Comparison of ENCODE assay signal across 8 mouse cellular contexts in the genomic region with DNA sequence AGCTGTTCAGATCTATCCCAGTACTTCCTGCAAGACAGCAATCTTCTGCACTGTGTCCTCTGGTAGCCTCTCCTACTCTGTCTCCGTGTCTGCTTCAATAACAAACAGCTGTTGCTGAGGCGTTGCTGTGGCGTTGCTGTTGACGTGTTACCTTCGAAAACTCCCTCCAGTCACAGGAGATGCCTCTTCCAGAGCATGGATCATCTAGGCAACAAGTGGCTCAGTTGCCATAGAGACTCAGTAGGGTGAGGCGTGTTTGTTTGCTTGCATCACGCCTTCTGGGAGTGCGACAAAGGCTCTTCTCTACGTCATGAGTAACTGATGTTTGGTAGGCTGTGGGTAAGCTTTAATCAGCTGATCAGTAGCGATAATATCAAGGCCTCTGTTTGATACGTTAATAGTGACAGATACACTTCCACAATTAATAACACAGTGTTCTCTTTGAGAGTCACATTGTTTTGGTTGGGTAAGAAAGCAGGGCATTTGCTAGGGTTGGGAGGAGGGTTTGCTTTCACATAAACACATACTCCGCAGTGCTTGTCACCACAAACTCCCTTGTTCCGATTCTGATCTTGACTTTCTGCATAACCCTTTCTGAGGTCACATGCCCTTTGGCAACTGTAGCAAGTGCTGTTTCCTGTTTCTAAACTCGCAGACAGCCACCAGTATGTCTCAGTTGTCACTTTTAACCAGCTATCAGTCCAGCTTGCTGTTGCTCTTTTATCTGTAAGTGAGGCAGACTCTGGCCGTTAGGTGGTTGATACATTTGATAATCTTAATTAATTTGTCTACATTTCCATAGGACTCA. TPM values are rescaled to one million over a fixed set of nuclear protein-coding genes. Genes with fewer than 3 reads are reported as not detected.
DNase-seq lines count a peak whose midpoint lies in the region; ATAC-seq and TF ChIP-seq lines count a peak whose summit lies in the region.
"Had no signal": no experiment of that assay in that cellular context is flagged by ENCODE, and none has a peak within 500 bp of the region (broad histone marks: within the 10 kb centered on the region; RNA-seq: fewer than 3 reads in every experiment).

No protein-coding gene starts in this region.

- peak; percentile 88 for ATAC-seq in lung, postnatal 0 days
- ATAC-seq in stomach, embryonic 14.5 days (ENCODE audit: insufficient number of reproducible peaks, insufficient read depth, low FRiP score, low read depth): 0 out of 2 replicates have a peak, but pooled peaks have one; percentile 56

- H3K4me2 ChIP-seq in lung, postnatal 0 days (replicated peaks; ENCODE audit: low read depth, low read length): no peak overlapping the region
- H3K4me2 ChIP-seq in stomach, embryonic 14.5 days (replicated peaks; ENCODE audit: low read depth, low read length): no peak overlapping the region
- H3K4me2 ChIP-seq: neural tube, embryonic 13.5 days had no signal

- no peak overlapping the region for H3K9ac ChIP-seq in lung, postnatal 0 days (replicated peaks; ENCODE audit: low read depth)
- no peak overlapping the region for H3K9ac ChIP-seq in stomach, embryonic 14.5 days (replicated peaks; ENCODE audit: low read depth, low read length)
- H3K9ac ChIP-seq: neural tube, embryonic 13.5 days had no signal

- H3K4me3 ChIP-seq in lung, postnatal 0 days (ENCODE audit: low read depth, low read length): no peak overlapping the region
- no peak overlapping the region for H3K4me3 ChIP-seq in stomach, embryonic 14.5 days (ENCODE audit: low read depth, low read length)
- H3K4me3 ChIP-seq: neural tube, embryonic 13.5 days had no signal

- TF ChIP-seq EP300 in lung, postnatal 0 days (IDR thresholded peaks at IDR 0.05): peak; percentile 55

- WGBS in lung, postnatal 0 days: 28% methylated on average over 15 of the region's 15 CpGs
- whole genome bisulfite sequencing in stomach, embryonic 14.5 days: 42% methylated on average over 15 of the region's 15 CpGs

- no peaks in the 10 kb centered on the region for H3K36me3 ChIP-seq in lung, postnatal 0 days (ENCODE audit: insufficient read depth, low read length)
- H3K36me3 ChIP-seq in stomach, embryonic 14.5 days (ENCODE audit: control insufficient read depth, insufficient read depth, low read length): no peaks in the 10 kb centered on the region
- H3K36me3 ChIP-seq: neural tube, embryonic 13.5 days had no signal

- H3K27me3 ChIP-seq in lung, postnatal 0 days (replicated peaks; ENCODE audit: insufficient read depth, low read length): no peaks in the 10 kb centered on the region
- H3K27me3 ChIP-seq in stomach, embryonic 14.5 days (ENCODE audit: control insufficient read depth, insufficient read depth, low read length): no peaks in the 10 kb centered on the region
- H3K27me3 ChIP-seq: neural tube, embryonic 13.5 days had no signal

- peak; percentile 16 for DNase-seq in retina, postnatal 1 day
- DNase-seq in retina, embryonic 14.5 days (ENCODE audit: low spot score): no peak
- peak; percentile 2 for DNase-seq in embryo, embryonic 11 days
- DNase-seq in heart, postnatal 36 days: peak; percentile 26 to 42
- DNase-seq in lung, postnatal 0 days (ENCODE audit: low spot score): peak; percentile 81
- no peak for DNase-seq in cerebellum, postnatal 14 days

- intact Hi-C loops in heart, postnatal 36 days (cut with DNase I): no loop called here

- no peak for TF ChIP-seq CTCF in lung, postnatal 0 days (IDR thresholded peaks at IDR 0.05)

- H3K9me3 ChIP-seq in lung, postnatal 0 days (ENCODE audit: low read length): no peaks in the 10 kb centered on the region
- no peaks in the 10 kb centered on the region for H3K9me3 ChIP-seq in stomach, embryonic 14.5 days (ENCODE audit: control insufficient read depth, low read depth, low read length)
- H3K9me3 ChIP-seq: neural tube, embryonic 13.5 days had no signal

- no peaks in the 10 kb centered on the region for H3K4me1 ChIP-seq in lung, postnatal 0 days (ENCODE audit: insufficient read depth, low read depth, low read length)
- no peaks in the 10 kb centered on the region for H3K4me1 ChIP-seq in stomach, embryonic 14.5 days (ENCODE audit: control insufficient read depth, insufficient read depth, low read length)
- H3K4me1 ChIP-seq: neural tube, embryonic 13.5 days had no signal

- H3K27ac ChIP-seq in lung, postnatal 0 days (ENCODE audit: low read length): peak overlapping the region; percentile 23; the same call in 1 of the 2 replicates
- no peak overlapping the region for H3K27ac ChIP-seq in stomach, embryonic 14.5 days (ENCODE audit: low read length)
- H3K27ac ChIP-seq: neural tube, embryonic 13.5 days had no signal

RNA-seq across cellular contexts. Expression of a gene that starts 46.8 kb away (rescaled TPM):
- 1 to 10 TPM; 2.1 to 2.7 TPM for total RNA-seq in heart, postnatal 36 days (2021)
- 4.9 and 9.5 TPM in 2 replicates for polyA plus RNA-seq in lung, postnatal 0 days (2015; fragmentation: Nextera tagmentation; extraction: Ambion mirVana)
- 2.8 and 3.0 TPM in 2 replicates for polyA plus RNA-seq in stomach, embryonic 14.5 days (2014; fragmentation: Nextera tagmentation; extraction: Ambion mirVana)

Comparison
In these comparisons a context has a peak if more than half of its experiments do, and no peak if none do; other contexts are left out.
1. DNase-seq: peak in retina, postnatal 1 day (single experiment), embryo, embryonic 11 days (single experiment), heart, postnatal 36 days (2 of 2) and lung, postnatal 0 days (single experiment); none in retina, embryonic 14.5 days (single experiment) and cerebellum, postnatal 14 days (0 of 2).